Mouse (Mus musculus): ENCODE results near the gene Zfp326.

The Zfp326 gene

GRCm38 (mm10) chr5:105941951-105942350, 65.6 kb downstream of the Zfp326 start:
- DNase-seq (ENCODE audit: low read depth, low spot score) = no peak
